Mouse (Mus musculus) C2C12 (cell line): ENCODE measurements around the gene Kat2a.

Experiments
- CEBPB ChIP-seq: IDR thresholded peaks from one replicate; pipeline ENCODE4 v1.6.1; 2011; ENCODE audit warnings: low read depth, mild to moderate bottlenecking, control low read depth, moderate library complexity
- CTCF ChIP-seq: IDR thresholded peaks from one replicate; pipeline ENCODE4 v1.5.1; 2011; ENCODE audit not compliant: control insufficient read depth, insufficient read depth, insufficient read length
- FOSL1 ChIP-seq: IDR thresholded peaks from one replicate; pipeline ENCODE4 v1.8.0; 2011; ENCODE audit warnings: mild to moderate bottlenecking, low read length; ENCODE audit not compliant: poor library complexity, insufficient read depth, severe bottlenecking
- MAX ChIP-seq: IDR thresholded peaks from one replicate; pipeline ENCODE4 v1.6.1; 2011; ENCODE audit warnings: mild to moderate bottlenecking, control low read depth
- MYOD1 ChIP-seq: IDR thresholded peaks from one replicate; pipeline ENCODE4 v1.6.1; 2011; ENCODE audit warnings: low read depth; ENCODE audit not compliant: control insufficient read depth, insufficient read length
- MYOG ChIP-seq: IDR thresholded peaks from one replicate; pipeline ENCODE4 v1.6.1; 2011; ENCODE audit not compliant: control insufficient read depth, insufficient read length; ENCODE audit errors: extremely low read depth

DNA sequence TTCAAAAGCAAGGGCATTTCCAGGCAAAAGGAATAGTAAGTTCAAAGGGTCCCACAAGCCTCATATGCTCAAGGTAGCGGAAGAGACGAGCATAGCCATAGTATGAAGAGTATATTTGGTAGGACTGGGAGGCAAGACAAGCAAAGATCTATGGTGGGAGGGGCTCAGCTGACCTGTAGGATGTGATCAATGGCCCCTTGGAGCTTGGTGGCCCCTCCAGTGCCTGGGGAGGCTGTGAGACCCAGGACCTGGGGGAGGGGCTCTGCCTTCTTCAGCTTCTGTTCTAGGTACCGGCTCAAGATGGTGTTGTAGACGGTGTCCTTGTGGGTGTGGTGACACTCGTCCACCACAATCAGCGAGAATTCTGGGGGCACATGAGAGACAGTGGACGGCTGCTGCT lies 9.4 kb downstream of the Kat2a start:
- TF ChIP-seq MYOD1 (no peak), CEBPB (no peak), MYOG (no peak), CTCF (no peak), MAX (no peak), FOSL1 (no peak)
